Mouse (Mus musculus): Measurements from ENCODE around the gene Tfap2a.

Gene Tfap2a

DNA sequence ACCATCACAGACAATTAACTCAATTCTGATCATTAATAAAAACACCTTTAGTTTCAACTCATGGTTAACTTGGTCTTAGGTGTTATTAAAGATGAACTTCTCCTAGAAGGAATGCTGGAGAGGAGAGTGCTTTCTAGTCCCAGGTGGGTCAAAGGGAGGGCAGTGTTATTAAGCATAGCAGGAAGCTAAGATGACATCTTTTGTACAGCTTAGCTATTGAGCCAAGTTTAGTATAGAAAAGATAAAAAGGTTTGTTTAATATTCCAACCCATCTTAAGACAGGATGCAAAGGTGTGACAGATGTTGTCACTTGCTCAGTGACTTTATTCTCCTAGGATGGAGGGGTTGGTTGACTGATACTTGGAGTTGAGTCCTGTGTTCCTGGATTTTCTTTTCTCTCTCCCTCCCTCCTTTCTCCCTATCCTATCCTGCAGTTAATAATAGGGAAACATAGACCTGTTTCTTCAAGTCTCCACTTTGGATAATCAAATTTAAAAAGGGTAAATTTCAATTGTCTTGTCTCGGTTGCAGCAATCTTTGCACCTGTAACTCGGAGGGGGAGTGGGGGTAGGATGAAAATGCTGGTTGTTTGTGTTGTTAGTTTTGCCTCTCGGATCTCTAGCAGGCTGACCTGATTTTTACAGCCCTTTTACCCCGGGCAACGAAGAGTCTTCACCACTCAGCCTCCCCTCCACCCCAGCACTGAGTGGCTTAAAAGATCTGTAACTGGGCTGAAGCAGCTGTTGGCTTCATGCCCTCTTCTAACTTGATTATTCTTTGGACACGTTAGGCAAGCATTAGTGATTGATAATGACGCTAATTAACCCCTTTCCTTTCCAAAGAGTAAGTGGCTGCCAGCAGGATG lies 26.3 kb downstream of the Tfap2a start:
- no peak for DNase-seq

- no peak for DNase-seq
Measured at GRCm38 (mm10) chr13:40710062-40710342, 28.2 kb downstream of the Tfap2a start.

DNA sequence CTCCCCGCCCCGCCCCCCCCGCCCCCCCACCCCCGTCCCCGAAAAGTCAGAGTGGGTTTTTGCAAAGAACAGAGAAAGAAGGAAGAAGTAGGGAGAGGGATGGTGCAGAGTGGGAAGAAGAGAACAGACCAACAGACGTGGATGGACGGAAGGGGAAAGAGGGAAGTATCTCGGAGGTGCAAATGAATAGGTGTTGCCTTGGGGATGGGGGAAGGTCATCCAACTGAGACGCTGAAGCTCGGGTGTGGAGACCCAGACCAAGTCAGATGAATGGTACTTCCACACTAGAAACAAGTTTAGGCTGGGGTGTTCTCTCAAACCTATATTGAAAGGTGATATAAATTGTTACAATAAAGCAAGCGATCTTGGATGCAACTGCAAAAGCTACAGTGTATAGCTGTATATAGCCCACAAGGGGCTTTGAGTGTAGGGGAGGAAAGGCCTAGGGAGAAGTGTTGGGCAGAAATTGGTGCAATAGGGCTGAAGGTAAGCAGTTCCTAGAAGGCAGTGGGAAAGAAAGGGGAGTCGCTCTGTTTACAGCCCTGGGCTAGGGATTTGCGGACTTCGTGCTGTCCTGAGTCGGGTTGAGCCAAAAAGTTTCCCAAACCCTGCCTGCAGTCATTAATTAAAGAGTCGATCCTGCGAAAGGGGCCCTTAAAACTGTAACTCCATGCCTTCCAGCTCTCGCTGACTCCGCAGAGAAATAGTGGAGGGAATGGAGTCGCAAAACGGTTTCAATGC lies 28.7 kb downstream of the Tfap2a start:
- DNase-seq, result no peak

GRCm38 (mm10) chr13:40708913-40709312 lies 29.3 kb downstream of the Tfap2a start:
- no peak for DNase-seq

- no peak for DNase-seq
Measured at GRCm38 (mm10) chr13:40708271-40708670, 29.9 kb downstream of the Tfap2a start.

- no peak for DNase-seq
Measured at GRCm38 (mm10) chr13:40707646-40708045, 30.5 kb downstream of the Tfap2a start.

- DNase-seq, result no peak
Measured at GRCm38 (mm10) chr13:40706612-40707011, 31.6 kb downstream of the Tfap2a start.

DNA sequence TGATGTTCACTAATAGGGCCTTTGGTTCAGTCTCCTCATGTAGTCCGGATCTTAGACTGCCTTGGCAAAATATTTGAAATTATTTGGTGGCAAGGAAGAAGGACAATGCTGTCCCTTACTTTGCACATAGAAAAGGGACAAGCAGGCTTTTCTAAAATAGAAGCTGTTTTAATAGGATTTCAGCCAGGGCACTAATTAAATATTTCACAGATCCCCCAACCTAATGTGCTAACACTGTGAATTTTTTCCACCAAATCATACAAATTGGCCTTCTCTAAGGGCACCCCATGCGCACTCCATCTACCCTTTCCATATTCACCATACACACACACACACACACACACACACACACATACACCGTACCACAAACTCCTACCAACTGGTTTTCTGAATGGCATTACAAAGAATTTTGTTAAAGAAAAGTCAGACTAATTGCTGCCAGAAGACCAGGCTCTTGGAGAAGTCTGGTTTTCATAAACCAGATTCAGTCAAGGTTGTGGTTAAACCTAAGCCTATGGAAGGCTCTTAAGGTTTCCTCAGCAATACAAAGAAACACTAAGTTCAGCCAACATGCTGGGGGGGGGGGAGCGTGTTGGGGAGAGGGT lies 32.3 kb downstream of the Tfap2a start:
- DNase-seq, result no peak

GRCm38 (mm10) chr13:40704864-40705455 lies 33.2 kb downstream of the Tfap2a start:
- no peak for DNase-seq

DNA sequence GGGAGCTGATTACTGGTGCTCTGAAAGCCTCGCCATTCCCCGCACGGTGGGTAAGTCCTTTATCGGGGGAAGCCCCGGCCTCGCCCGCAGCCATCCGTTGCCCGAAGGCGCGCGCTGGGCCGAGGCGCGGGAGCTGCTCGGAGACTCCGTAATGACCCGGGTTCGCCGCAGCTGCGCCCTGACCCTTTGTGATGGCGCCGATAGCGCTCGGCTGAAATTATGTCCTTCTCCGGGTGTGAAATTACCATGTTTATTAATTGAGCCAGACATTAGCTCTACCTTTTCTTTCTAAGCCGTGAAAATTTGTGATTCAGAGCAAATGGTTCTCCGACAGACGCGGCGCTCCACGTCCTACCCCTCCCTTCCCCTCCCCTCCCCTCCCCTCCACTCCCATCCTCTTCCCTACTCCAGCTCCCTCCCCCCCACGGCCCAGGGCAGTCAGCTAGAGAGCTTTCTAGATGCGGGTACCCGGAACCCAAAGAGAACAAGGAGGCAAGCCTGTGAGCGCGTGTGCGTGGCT lies 34.1 kb downstream of the Tfap2a start:
- DNase-seq, result no peak

DNA sequence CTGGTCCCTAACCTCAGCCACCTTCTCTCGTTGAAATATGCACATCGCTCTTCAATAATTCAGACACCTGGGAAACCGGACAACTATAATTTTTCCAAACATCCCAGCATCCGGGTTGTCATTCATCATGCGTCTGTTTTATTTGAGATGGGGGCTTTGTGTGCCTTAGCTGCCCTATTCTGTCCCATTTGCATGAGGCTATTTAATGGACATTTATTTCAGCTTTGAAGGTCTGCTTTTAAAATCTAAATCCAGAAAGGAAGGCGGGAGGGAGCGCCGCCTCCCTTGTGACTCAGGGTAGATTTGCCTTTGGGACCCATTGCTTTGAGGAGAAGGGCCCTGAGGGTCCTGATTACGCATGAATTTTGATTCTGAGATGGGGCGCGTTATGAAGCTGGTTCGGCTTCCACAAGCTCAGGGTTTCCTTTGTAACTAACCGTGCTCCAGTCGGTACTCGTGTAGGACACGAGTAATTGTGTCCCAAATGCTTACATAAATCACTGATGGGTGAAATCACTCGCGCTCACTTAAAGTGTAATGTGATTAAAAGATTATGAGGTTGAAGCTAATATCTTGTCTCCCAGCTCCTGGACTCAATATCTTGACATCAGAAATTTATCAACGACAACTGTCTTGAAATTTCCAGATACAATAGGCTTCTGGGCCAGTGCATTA lies 34.9 kb downstream of the Tfap2a start:
- no peak for DNase-seq

- DNase-seq, result no peak
Measured at GRCm38 (mm10) chr13:40702361-40703122, 35.6 kb downstream of the Tfap2a start.

GRCm38 (mm10) chr13:40701691-40702090 lies 36.5 kb downstream of the Tfap2a start:
- DNase-seq, result no peak

- no peak for DNase-seq
Measured at GRCm38 (mm10) chr13:40685790-40686189, 52.4 kb downstream of the Tfap2a start.

- no peak for DNase-seq
Measured at GRCm38 (mm10) chr13:40676730-40677129, 61.4 kb downstream of the Tfap2a start.
